Mouse (Mus musculus): ENCODE measurements at regions not wholly inside any gene's neighbourhood (a gene's known extent, or its start where the extent isn't known, plus 50 kb on each side); places are given as distances from the start of the nearest gene placed in this dataset.

DNA sequence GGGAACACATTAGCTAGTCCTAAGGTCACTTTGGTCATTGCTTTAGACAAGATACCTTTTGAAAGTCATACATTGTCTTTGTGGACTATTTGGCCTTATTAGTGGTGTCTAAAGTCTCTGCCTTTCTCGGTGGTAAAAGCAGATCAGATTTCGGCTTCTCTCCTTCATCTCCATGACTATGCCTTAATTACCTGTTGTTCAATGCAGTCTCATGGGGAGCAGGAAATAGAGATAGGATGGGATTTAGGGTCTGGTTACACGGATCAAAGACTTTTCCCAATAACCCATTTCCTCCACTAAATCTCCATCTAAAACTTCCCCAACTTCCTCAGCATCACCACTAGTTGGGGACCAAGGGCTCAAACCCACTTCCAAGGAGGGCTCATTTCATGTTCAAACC, 89.2 kb upstream of the Qrfpr start:
- H3K36me3 ChIP-seq (ENCODE audit: control insufficient read depth, insufficient read depth, low read length), result no peaks in the 10 kb centered on the region
- ATAC-seq (ENCODE audit: insufficient number of reproducible peaks, low FRiP score, low TSS enrichment, low read depth), result no peak
- H3K27me3 ChIP-seq (ENCODE audit: control insufficient read depth, insufficient read depth, low read length), result no peaks in the 10 kb centered on the region
- H3K27ac ChIP-seq (replicated peaks; ENCODE audit: low read depth, low read length), result no peak overlapping the region
- no peak overlapping the region for H3K4me2 ChIP-seq (ENCODE audit: low read depth, severe bottlenecking)
- 1% methylated on average over 3 of the region's 3 CpGs for WGBS
- no peaks in the 10 kb centered on the region for H3K9me3 ChIP-seq (ENCODE audit: control insufficient read depth, low read length)
- no peak for DNase-seq (ENCODE audit: low spot score)
- H3K4me1 ChIP-seq (ENCODE audit: control insufficient read depth, insufficient read depth, low read length), result no peaks in the 10 kb centered on the region
- no peak overlapping the region for H3K9ac ChIP-seq (ENCODE audit: low read length)
- H3K4me3 ChIP-seq (ENCODE audit: low read depth, low read length), result no peak overlapping the region

DNA sequence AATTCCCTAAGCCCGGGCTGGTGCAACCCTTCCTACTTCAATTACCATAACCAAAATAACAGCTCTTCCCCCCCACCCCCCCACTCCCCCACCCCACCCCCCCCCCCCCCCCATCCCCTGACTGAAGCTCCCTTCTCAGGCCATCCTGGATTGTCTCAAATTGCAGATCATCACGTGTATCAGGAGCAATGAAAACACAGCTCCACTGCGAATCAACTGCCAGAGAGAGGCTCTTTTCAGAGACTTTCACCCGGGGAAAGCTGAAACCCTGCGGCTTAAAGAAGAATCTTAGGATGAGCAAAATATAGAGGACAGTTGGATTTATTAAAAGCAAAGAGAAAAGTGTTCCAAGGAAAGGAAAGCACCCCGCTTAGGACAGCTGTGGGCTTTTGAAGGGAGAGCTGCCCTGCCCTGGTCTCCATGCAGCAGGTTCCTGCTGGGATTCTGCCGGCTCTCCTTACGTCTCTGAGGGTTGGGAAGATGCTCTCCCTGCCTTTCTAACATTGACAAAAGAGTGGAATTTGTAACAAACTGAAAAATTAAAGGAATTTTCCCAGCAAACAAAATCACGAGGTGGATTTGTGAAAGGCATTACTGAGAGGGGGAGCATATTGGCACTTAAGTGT, 88.6 kb upstream of the Qrfpr start:
- H3K9ac ChIP-seq (ENCODE audit: low read length), result no peak overlapping the region
- no peak overlapping the region for H3K27ac ChIP-seq (replicated peaks; ENCODE audit: low read depth, low read length)
- no peaks in the 10 kb centered on the region for H3K4me1 ChIP-seq (ENCODE audit: control insufficient read depth, insufficient read depth, low read length)
- H3K27me3 ChIP-seq (ENCODE audit: control insufficient read depth, insufficient read depth, low read length), result no peaks in the 10 kb centered on the region
- no peak overlapping the region for H3K4me3 ChIP-seq (ENCODE audit: low read depth, low read length)
- ATAC-seq (ENCODE audit: insufficient number of reproducible peaks, low FRiP score, low TSS enrichment, low read depth), result no peak
- H3K9me3 ChIP-seq (ENCODE audit: control insufficient read depth, low read length), result no peaks in the 10 kb centered on the region
- DNase-seq (ENCODE audit: low spot score), result no peak
- H3K36me3 ChIP-seq (ENCODE audit: control insufficient read depth, insufficient read depth, low read length), result no peaks in the 10 kb centered on the region
- 1% methylated on average over 9 of the region's 9 CpGs for WGBS
- H3K4me2 ChIP-seq (ENCODE audit: low read depth, severe bottlenecking), result no peak overlapping the region

DNA sequence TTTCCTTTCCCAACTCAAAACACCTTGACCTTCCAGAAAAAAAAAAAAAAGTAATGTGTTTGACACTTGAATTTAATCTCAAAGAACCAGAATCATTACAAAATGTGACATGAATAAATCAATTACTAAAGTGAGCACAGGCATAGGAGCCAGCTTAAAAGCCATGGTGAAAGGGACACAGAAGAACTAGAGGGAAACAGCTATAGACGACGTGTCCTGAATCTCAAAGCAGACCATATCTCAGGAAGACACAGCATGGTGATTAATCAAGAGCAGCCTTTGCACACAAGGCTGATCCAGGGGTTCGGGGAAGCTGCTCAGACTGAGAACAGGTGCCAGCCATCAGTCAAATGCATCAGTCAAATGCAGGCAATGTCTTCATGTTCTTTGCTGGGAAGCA, 74.7 kb upstream of the Qrfpr start:
- Histone ChIP-seq H3K27me3 (ENCODE audit: control insufficient read depth, insufficient read depth, low read length) (no peaks in the 10 kb centered on the region), H3K4me3 (ENCODE audit: low read depth, low read length) (no peak overlapping the region), H3K4me1 (ENCODE audit: control insufficient read depth, insufficient read depth, low read length) (no peaks in the 10 kb centered on the region), H3K36me3 (ENCODE audit: control insufficient read depth, insufficient read depth, low read length) (no peaks in the 10 kb centered on the region), H3K9ac (ENCODE audit: low read length) (no peak overlapping the region), H3K9me3 (ENCODE audit: control insufficient read depth, low read length) (no peaks in the 10 kb centered on the region), H3K4me2 (ENCODE audit: low read depth, severe bottlenecking) (no peak overlapping the region), H3K27ac (replicated peaks; ENCODE audit: low read depth, low read length) (no peak overlapping the region)
- WGBS, result 68% methylated on average over 3 of the region's 3 CpGs
- DNase-seq (ENCODE audit: low spot score) (no peak), ATAC-seq (ENCODE audit: insufficient number of reproducible peaks, low FRiP score, low TSS enrichment, low read depth) (no peak)

DNA sequence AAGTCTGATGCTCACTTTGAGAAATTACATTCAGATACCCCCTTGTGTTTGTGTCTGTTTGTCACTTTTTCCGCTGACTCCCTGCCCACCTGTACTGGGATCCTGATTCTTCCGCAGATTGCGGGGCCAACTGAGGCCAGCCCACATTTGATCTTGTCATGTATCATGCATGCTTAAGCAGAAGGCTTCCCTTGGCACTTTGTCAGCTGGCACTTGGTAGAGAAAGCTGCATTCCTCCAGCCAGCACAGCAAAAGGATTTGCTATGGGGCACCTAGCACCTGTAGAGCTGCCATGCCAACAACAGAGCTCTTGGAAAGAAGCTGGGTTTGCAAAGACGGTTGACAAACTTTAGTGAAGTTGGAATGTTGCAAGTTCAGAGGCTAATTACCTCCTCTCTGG, 69.9 kb upstream of the Qrfpr start:
- Histone ChIP-seq H3K4me1 (ENCODE audit: control insufficient read depth, insufficient read depth, low read length) (no peaks in the 10 kb centered on the region), H3K9me3 (ENCODE audit: control insufficient read depth, low read length) (no peaks in the 10 kb centered on the region), H3K27me3 (ENCODE audit: control insufficient read depth, insufficient read depth, low read length) (no peaks in the 10 kb centered on the region), H3K36me3 (ENCODE audit: control insufficient read depth, insufficient read depth, low read length) (no peaks in the 10 kb centered on the region), H3K4me3 (ENCODE audit: low read depth, low read length) (no peak overlapping the region), H3K4me2 (ENCODE audit: low read depth, severe bottlenecking) (no peak overlapping the region), H3K9ac (ENCODE audit: low read length) (no peak overlapping the region), H3K27ac (replicated peaks; ENCODE audit: low read depth, low read length) (no peak overlapping the region)
- no peak for ATAC-seq (ENCODE audit: insufficient number of reproducible peaks, low FRiP score, low TSS enrichment, low read depth)
- 97% methylated on average over 4 of the region's 4 CpGs for WGBS
- DNase-seq (ENCODE audit: low spot score), result no peak

DNA sequence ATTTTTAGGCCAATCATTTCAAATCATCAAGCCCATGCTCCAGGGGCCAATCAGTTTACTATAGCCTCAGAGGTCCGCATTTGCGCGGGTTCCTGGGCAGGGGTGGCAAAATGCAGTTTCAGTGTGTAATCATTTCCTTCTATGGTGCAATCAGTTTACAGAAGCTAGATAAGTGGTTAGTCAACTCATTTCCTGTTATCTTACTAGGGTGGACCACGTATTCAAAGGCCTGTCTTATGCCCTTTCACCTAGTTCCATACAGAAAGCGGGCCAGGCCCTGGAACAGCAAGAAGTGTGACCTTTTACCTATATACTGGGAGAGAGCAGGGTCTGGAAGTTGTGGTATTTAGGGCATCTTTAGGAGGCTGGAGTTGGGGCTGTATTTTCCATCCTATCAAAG, 62.0 kb upstream of the Qrfpr start:
- Histone ChIP-seq H3K36me3 (ENCODE audit: control insufficient read depth, insufficient read depth, low read length) (no peaks in the 10 kb centered on the region), H3K9me3 (ENCODE audit: control insufficient read depth, low read length) (no peaks in the 10 kb centered on the region), H3K27ac (replicated peaks; ENCODE audit: low read depth, low read length) (no peak overlapping the region), H3K4me2 (ENCODE audit: low read depth, severe bottlenecking) (no peak overlapping the region), H3K4me1 (ENCODE audit: control insufficient read depth, insufficient read depth, low read length) (no peaks in the 10 kb centered on the region), H3K27me3 (ENCODE audit: control insufficient read depth, insufficient read depth, low read length) (no peaks in the 10 kb centered on the region), H3K9ac (ENCODE audit: low read length) (no peak overlapping the region), H3K4me3 (ENCODE audit: low read depth, low read length) (no peak overlapping the region)
- 86% methylated on average over 5 of the region's 5 CpGs for WGBS
- ATAC-seq (ENCODE audit: insufficient number of reproducible peaks, low FRiP score, low TSS enrichment, low read depth), result no peak
- no peak for DNase-seq (ENCODE audit: low spot score)

DNA sequence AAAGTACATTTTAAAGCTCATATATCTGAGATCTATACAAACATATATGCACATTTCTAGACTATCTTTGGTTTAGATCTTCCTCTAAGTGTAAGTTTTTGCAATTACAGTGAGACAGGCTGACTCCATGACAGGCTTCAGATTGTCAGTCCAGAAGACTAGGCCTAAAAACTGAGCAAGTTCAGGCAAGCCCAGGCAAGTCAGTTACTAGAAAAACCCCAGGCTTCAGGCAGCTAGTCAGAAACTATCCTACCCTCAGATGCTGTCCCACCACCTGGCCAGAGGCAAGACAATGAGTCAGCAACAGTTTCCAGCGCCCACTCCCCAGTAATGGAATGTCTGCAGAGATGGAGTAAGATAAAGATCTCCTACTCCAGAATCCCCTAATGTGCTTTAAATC, 53.4 kb upstream of the Qrfpr start:
- Histone ChIP-seq H3K9ac (ENCODE audit: low read length) (no peak overlapping the region), H3K4me2 (ENCODE audit: low read depth, severe bottlenecking) (no peak overlapping the region), H3K4me3 (ENCODE audit: low read depth, low read length) (no peak overlapping the region), H3K27ac (replicated peaks; ENCODE audit: low read depth, low read length) (no peak overlapping the region), H3K9me3 (ENCODE audit: control insufficient read depth, low read length) (no peaks in the 10 kb centered on the region), H3K36me3 (ENCODE audit: control insufficient read depth, insufficient read depth, low read length) (no peaks in the 10 kb centered on the region), H3K4me1 (ENCODE audit: control insufficient read depth, insufficient read depth, low read length) (no peaks in the 10 kb centered on the region), H3K27me3 (ENCODE audit: control insufficient read depth, insufficient read depth, low read length) (no peaks in the 10 kb centered on the region)
- DNase-seq (ENCODE audit: low spot score) (no peak), ATAC-seq (ENCODE audit: insufficient number of reproducible peaks, low FRiP score, low TSS enrichment, low read depth) (no peak)
- 57% methylated on average over 1 of the region's 1 CpGs for WGBS

Data from limb, embryonic 11.5 days (tissue).